Mouse (Mus musculus) spleen, adult 2 months (tissue): Measurements from ENCODE around the gene Phykpl.

Experiments used
- CTCF ChIP-seq: fragments of 200-500 bp; IDR thresholded peaks from 2 replicates; pipeline ENCODE4 v1.5.1; 2011; ENCODE audit warnings: mild to moderate bottlenecking, inconsistent platforms; ENCODE audit not compliant: insufficient read depth, insufficient read length, insufficient replicate concordance; ENCODE audit errors: extremely low read depth
- POLR2A ChIP-seq: fragments of 200-500 bp; IDR thresholded peaks from 2 replicates; pipeline ENCODE4 v1.6.1; 2011; ENCODE audit warnings: low read depth, low read length, inconsistent platforms

DNA sequence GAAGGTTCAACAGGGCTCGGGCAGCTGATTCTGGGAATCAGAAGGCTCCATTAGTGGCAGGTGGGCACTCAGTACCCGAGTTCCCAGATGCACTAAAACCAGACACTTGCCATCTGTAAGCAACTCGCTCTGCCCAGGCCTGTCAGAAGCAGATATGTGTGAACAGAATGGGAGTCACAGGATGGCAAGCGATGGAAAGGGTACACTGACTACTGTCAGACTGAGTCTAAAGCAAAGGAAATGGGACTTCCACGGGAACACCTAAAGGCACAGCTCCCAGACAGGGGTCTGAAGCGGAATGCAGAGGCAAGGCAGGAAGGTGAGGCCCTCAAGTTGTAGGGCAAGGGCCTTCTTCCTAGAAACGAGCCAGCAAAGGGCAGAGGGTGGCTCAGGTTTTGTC lies 61.7 kb downstream of the Phykpl start:
- TF ChIP-seq POLR2A (no peak), CTCF (no peak)
